Comparison of ENCODE assay signal across 17 mouse cellular contexts in genomic region chr17:13541249-13541648, GRCm38 (mm10).
A peak's percentile ranks its signal among the peaks of the same experiment; 100 is the strongest.
DNase-seq lines count a peak whose midpoint lies in the region; ATAC-seq and TF ChIP-seq lines count a peak whose summit lies in the region.
"Had no signal": no experiment of that assay in that cellular context is flagged by ENCODE, and none has a peak within 500 bp of the region (broad histone marks: within the 10 kb centered on the region; RNA-seq: fewer than 3 reads in every experiment).

No protein-coding gene starts in this region.

- no peaks in the 10 kb centered on the region for H3K36me3 ChIP-seq in forebrain, embryonic 14.5 days (ENCODE audit: control insufficient read depth, insufficient read depth, low read length)
- no peaks in the 10 kb centered on the region for H3K36me3 ChIP-seq in forebrain, postnatal 0 days (ENCODE audit: insufficient read depth)
- no peaks in the 10 kb centered on the region for H3K36me3 ChIP-seq in liver, embryonic 11.5 days (ENCODE audit: control insufficient read depth, insufficient read depth, low read length)
- no peaks in the 10 kb centered on the region for H3K36me3 ChIP-seq in liver, embryonic 12.5 days
- H3K36me3 ChIP-seq in stomach, postnatal 0 days (ENCODE audit: control insufficient read depth, insufficient read depth, low read length) = no peaks in the 10 kb centered on the region

- H3K27ac ChIP-seq in forebrain, embryonic 14.5 days (ENCODE audit: low read depth, low read length) = no peak overlapping the region
- no peak overlapping the region for H3K27ac ChIP-seq in forebrain, postnatal 0 days (ENCODE audit: low read depth, low read length)
- no peak overlapping the region for H3K27ac ChIP-seq in liver, embryonic 11.5 days (ENCODE audit: low read depth, low read length)
- no peak overlapping the region for H3K27ac ChIP-seq in liver, embryonic 12.5 days
- H3K27ac ChIP-seq in stomach, postnatal 0 days (replicated peaks) = no peak overlapping the region
- H3K27ac ChIP-seq: kidney, postnatal 0 days; layer of hippocampus, adult 2 months had no signal

- no peak overlapping the region for H3K4me3 ChIP-seq in forebrain, embryonic 14.5 days (ENCODE audit: low read depth, low read length)
- H3K4me3 ChIP-seq in forebrain, postnatal 0 days (ENCODE audit: low read depth, low read length) = no peak overlapping the region
- H3K4me3 ChIP-seq in liver, embryonic 11.5 days (ENCODE audit: low read depth, low read length) = no peak overlapping the region
- H3K4me3 ChIP-seq in liver, embryonic 12.5 days = no peak overlapping the region
- H3K4me3 ChIP-seq in stomach, postnatal 0 days (ENCODE audit: low read depth, low read length) = no peak overlapping the region
- H3K4me3 ChIP-seq: erythroblast, embryonic 14.5 days; layer of hippocampus, adult 2 months had no signal

- DNase-seq in forebrain, embryonic 14.5 days (ENCODE audit: low spot score) = no peak
- DNase-seq in forebrain, postnatal 0 days = no peak
- no peak for DNase-seq in liver, embryonic 11.5 days (ENCODE audit: low spot score)
- DNase-seq in retina, postnatal 1 day = peak; percentile 12
- DNase-seq in retina, embryonic 14.5 days (ENCODE audit: low spot score) = no peak
- DNase-seq in stomach, postnatal 0 days (ENCODE audit: low spot score) = no peak
- no peak for DNase-seq in urinary bladder, postnatal 14 days (ENCODE audit: low spot score)
- DNase-seq: B cell, adult 2 months; cerebellum, postnatal 14 days; heart, postnatal 10 days; lung, postnatal 36 days; right cerebral cortex, postnatal 14 days; thymus, postnatal 25 days had no signal

- H3K27me3 ChIP-seq in forebrain, embryonic 14.5 days (replicated peaks; ENCODE audit: control insufficient read depth, insufficient read depth, low read length) = no peaks in the 10 kb centered on the region
- no peaks in the 10 kb centered on the region for H3K27me3 ChIP-seq in forebrain, postnatal 0 days (ENCODE audit: insufficient read depth, low read length)
- no peaks in the 10 kb centered on the region for H3K27me3 ChIP-seq in liver, embryonic 11.5 days (replicated peaks; ENCODE audit: control insufficient read depth, insufficient read depth, low read length)
- H3K27me3 ChIP-seq in liver, embryonic 12.5 days (replicated peaks) = no peaks in the 10 kb centered on the region
- no peaks in the 10 kb centered on the region for H3K27me3 ChIP-seq in stomach, postnatal 0 days (ENCODE audit: control insufficient read depth, insufficient read depth, low read length)

- ATAC-seq in forebrain, embryonic 14.5 days = 0 out of 2 replicates have a peak, but pooled peaks have one; percentile 11
- ATAC-seq in forebrain, postnatal 0 days = no peak
- peak; percentile 2; the same call in 1 of the 2 replicates for ATAC-seq in liver, embryonic 11.5 days (replicated peaks; ENCODE audit: low FRiP score)
- no peak for ATAC-seq in liver, embryonic 12.5 days
- ATAC-seq in stomach, postnatal 0 days (ENCODE audit: low FRiP score, low TSS enrichment) = 0 out of 2 replicates have a peak, but pooled peaks have one; percentile 9

- H3K4me1 ChIP-seq in forebrain, embryonic 14.5 days (ENCODE audit: control insufficient read depth, insufficient read depth, low read length) = no peaks in the 10 kb centered on the region
- H3K4me1 ChIP-seq in forebrain, postnatal 0 days (ENCODE audit: insufficient read depth) = no peaks in the 10 kb centered on the region
- H3K4me1 ChIP-seq in liver, embryonic 11.5 days (replicated peaks; ENCODE audit: control insufficient read depth, insufficient read depth, low read length) = no peaks in the 10 kb centered on the region
- no peaks in the 10 kb centered on the region for H3K4me1 ChIP-seq in liver, embryonic 12.5 days
- H3K4me1 ChIP-seq in stomach, postnatal 0 days (replicated peaks; ENCODE audit: control insufficient read depth, insufficient read depth) = no peaks in the 10 kb centered on the region

- H3K4me2 ChIP-seq in forebrain, embryonic 14.5 days (ENCODE audit: low read length) = no peak overlapping the region
- no peak overlapping the region for H3K4me2 ChIP-seq in forebrain, postnatal 0 days (ENCODE audit: low read depth)
- no peak overlapping the region for H3K4me2 ChIP-seq in liver, embryonic 11.5 days
- no peak overlapping the region for H3K4me2 ChIP-seq in liver, embryonic 12.5 days
- no peak overlapping the region for H3K4me2 ChIP-seq in stomach, postnatal 0 days (replicated peaks; ENCODE audit: low read depth)

- TF ChIP-seq EP300 in stomach, postnatal 0 days (optimal IDR thresholded peaks at IDR 0.05) = no peak

- no peak for TF ChIP-seq CTCF in forebrain, postnatal 0 days (IDR thresholded peaks at IDR 0.05; ENCODE audit: low read depth)
- no peak for TF ChIP-seq CTCF in stomach, postnatal 0 days (IDR thresholded peaks at IDR 0.05; ENCODE audit: low read depth)

- 68% methylated on average over 12 of the region's 12 CpGs for WGBS in forebrain, embryonic 14.5 days
- 70% methylated on average over 12 of the region's 12 CpGs for WGBS in forebrain, postnatal 0 days
- 65% methylated on average over 12 of the region's 12 CpGs for WGBS in liver, embryonic 11.5 days
- 52% methylated on average over 12 of the region's 12 CpGs for WGBS in liver, embryonic 12.5 days (ENCODE audit: insufficient replicate concordance)
- WGBS in stomach, postnatal 0 days = 66% methylated on average over 12 of the region's 12 CpGs

- peaks cover 50% of the 10 kb centered on the region for H3K9me3 ChIP-seq in forebrain, embryonic 14.5 days (replicated peaks; ENCODE audit: control insufficient read depth, low read length)
- H3K9me3 ChIP-seq in forebrain, postnatal 0 days (ENCODE audit: low read length) = peaks cover 52% of the 10 kb centered on the region
- H3K9me3 ChIP-seq in liver, embryonic 11.5 days (ENCODE audit: control insufficient read depth, low read length) = peaks cover 49% of the 10 kb centered on the region
- peaks cover 55% of the 10 kb centered on the region for H3K9me3 ChIP-seq in liver, embryonic 12.5 days (replicated peaks)
- 0 out of 2 replicates have a peak, but pooled peaks cover 4% of the 10 kb centered on the region for H3K9me3 ChIP-seq in stomach, postnatal 0 days (ENCODE audit: control insufficient read depth, low read length)

- no peak overlapping the region for H3K9ac ChIP-seq in forebrain, embryonic 14.5 days (ENCODE audit: low read length)
- H3K9ac ChIP-seq in forebrain, postnatal 0 days = no peak overlapping the region
- H3K9ac ChIP-seq in liver, embryonic 11.5 days (ENCODE audit: low read depth, low read length) = no peak overlapping the region
- H3K9ac ChIP-seq in liver, embryonic 12.5 days = no peak overlapping the region
- no peak overlapping the region for H3K9ac ChIP-seq in stomach, postnatal 0 days (ENCODE audit: low read length)

Comparison
In these comparisons a context has a peak if more than half of its experiments do, and no peak if none do; other contexts are left out.
1. ATAC-seq: peak in forebrain, embryonic 14.5 days (single experiment), liver, embryonic 11.5 days (single experiment) and stomach, postnatal 0 days (single experiment); none in forebrain, postnatal 0 days (single experiment) and liver, embryonic 12.5 days (single experiment).